Mouse (Mus musculus) heart, embryonic 16.5 days (tissue): ENCODE measurements around the gene Gpx1. TPM values are rescaled to one million over a fixed set of nuclear protein-coding genes. Genes with fewer than 3 reads are reported as not detected.

Source experiments
- ATAC-seq: fragments of 200-750 bp; cut with Nextera tagmentation; replicated peaks from 2 replicates; pipeline ENCODE4 v1.8.0; 2017; ENCODE audit warnings: moderate number of reproducible peaks; ENCODE audit not compliant: insufficient read depth, low FRiP score; ENCODE audit errors: extremely low read depth
- H3K27ac ChIP-seq: fragments of 300-500 bp; sonication (generic); 2 replicates; pipeline ENCODE4 v1.5.1; 2014; ENCODE audit warnings: mild to moderate bottlenecking, low read length, control low read depth, moderate library complexity
- H3K27me3 ChIP-seq: fragments of 300-500 bp; sonication (generic); 2 replicates; pipeline ENCODE4 v1.6.1; 2014; ENCODE audit warnings: low read length, mixed read lengths; ENCODE audit not compliant: control insufficient read depth, insufficient read depth
- H3K36me3 ChIP-seq: fragments of 300-500 bp; sonication (generic); 2 replicates; pipeline ENCODE4 v1.6.1; 2014; ENCODE audit not compliant: control insufficient read depth, insufficient read depth
- H3K4me1 ChIP-seq: fragments of 300-500 bp; sonication (generic); 2 replicates; pipeline ENCODE4 v1.6.1; 2014; ENCODE audit warnings: low read length, mixed read lengths; ENCODE audit not compliant: control insufficient read depth, insufficient read depth
- H3K4me2 ChIP-seq: fragments of 300-500 bp; sonication (generic); 2 replicates; pipeline ENCODE4 v1.6.1; 2014; ENCODE audit warnings: low read depth, mild to moderate bottlenecking, control low read depth, low read length
- H3K4me3 ChIP-seq: fragments of 300-500 bp; sonication (generic); 2 replicates; pipeline ENCODE4 v1.5.1; 2014; ENCODE audit warnings: mild to moderate bottlenecking, control low read depth, low read length
- H3K9ac ChIP-seq: fragments of 300-500 bp; sonication (generic); 2 replicates; pipeline ENCODE4 v1.6.1; 2014; ENCODE audit warnings: low read length, control low read depth
- H3K9me3 ChIP-seq: fragments of 300-500 bp; sonication (generic); replicated peaks from 2 replicates; pipeline ENCODE4 v1.6.1; 2016; ENCODE audit warnings: low read length; ENCODE audit not compliant: control insufficient read depth
- WGBS: fragments of 180-500 bp; shearing (Covaris S2); extraction: QIAGEN DNeasy Blood & Tissue Kit; methylation state at CpG from one replicate; pipeline ENCODE4 v1.1.7; 2014; 5-methylcytosine and 5-hydroxymethylcytosine counted together
- polyA plus RNA-seq: library from polyadenylated mRNA; unstranded; fragments of >200 nt; fragmentation: Nextera tagmentation; extraction: Ambion mirVana; gene quantifications from 2 replicates; pipeline ENCODE4 v1.2.1, GENCODE M21; 2015

Gpx1 gene
- polyA plus RNA-seq, 1 experiment from 2014 or later, result 680 TPM

GRCm38 (mm10) chr9:108385006-108385405, 46.3 kb downstream of the Gpx1 start:
- WGBS, result 74% methylated on average over 7 of the region's 7 CpGs
- ATAC-seq, result no peak

DNA sequence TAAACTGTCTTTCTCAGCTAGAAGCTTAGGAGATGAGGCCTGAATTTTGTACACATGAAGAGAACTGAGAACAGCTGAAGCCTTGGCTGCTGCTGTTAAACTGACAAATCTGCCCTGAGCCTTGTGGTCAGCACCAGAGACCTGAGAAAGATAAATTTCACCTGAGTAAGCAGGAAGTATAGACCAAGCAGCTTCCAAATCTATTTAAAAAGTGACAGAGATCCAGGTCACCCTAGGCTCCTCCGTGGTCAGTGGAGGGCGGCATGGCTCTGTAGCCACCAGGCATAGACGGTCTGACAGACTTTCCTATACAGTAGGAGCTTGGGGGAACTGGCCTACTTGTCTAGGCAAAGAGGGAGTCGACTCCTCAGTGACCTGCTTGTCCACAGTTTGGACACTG, 48.1 kb downstream of the Gpx1 start:
- H3K4me1 ChIP-seq, result no peaks in the 10 kb centered on the region
- H3K4me3 ChIP-seq, result no peak overlapping the region
- no peak overlapping the region for H3K27ac ChIP-seq
- H3K9ac ChIP-seq, result no peak overlapping the region
- peaks cover 56% of the 10 kb centered on the region for H3K36me3 ChIP-seq
- 68% methylated on average over 4 of the region's 4 CpGs for WGBS
- ATAC-seq, result no peak
- no peaks in the 10 kb centered on the region for H3K27me3 ChIP-seq
- H3K4me2 ChIP-seq, result no peak overlapping the region
- no peaks in the 10 kb centered on the region for H3K9me3 ChIP-seq

More at GRCm38 (mm10) chr9:108385006-108385405, 46.3 kb downstream of the Gpx1 start:
- H3K36me3 ChIP-seq, result peaks cover 59% of the 10 kb centered on the region
- no peak overlapping the region for H3K4me3 ChIP-seq
- no peak overlapping the region for H3K9ac ChIP-seq
- no peaks in the 10 kb centered on the region for H3K9me3 ChIP-seq
- no peaks in the 10 kb centered on the region for H3K27me3 ChIP-seq
- H3K4me1 ChIP-seq, result no peaks in the 10 kb centered on the region
- no peak overlapping the region for H3K27ac ChIP-seq
- H3K4me2 ChIP-seq, result no peak overlapping the region

GRCm38 (mm10) chr9:108388601-108389000, 49.9 kb downstream of the Gpx1 start:
- H3K27ac ChIP-seq, result no peak overlapping the region
- no peaks in the 10 kb centered on the region for H3K27me3 ChIP-seq
- H3K36me3 ChIP-seq, result peaks cover 54% of the 10 kb centered on the region
- H3K4me2 ChIP-seq, result no peak overlapping the region
- 86% methylated on average over 10 of the region's 10 CpGs for WGBS
- no peak for ATAC-seq
- no peak overlapping the region for H3K4me3 ChIP-seq
- no peak overlapping the region for H3K9ac ChIP-seq
- H3K9me3 ChIP-seq, result no peaks in the 10 kb centered on the region
- no peaks in the 10 kb centered on the region for H3K4me1 ChIP-seq

GRCm38 (mm10) chr9:108389220-108389619, 50.5 kb downstream of the Gpx1 start:
- Histone ChIP-seq H3K27me3 (no peaks in the 10 kb centered on the region), H3K4me2 (no peak overlapping the region), H3K9me3 (no peaks in the 10 kb centered on the region), H3K36me3 (peaks cover 52% of the 10 kb centered on the region), H3K4me1 (no peaks in the 10 kb centered on the region), H3K9ac (no peak overlapping the region), H3K27ac (no peak overlapping the region), H3K4me3 (no peak overlapping the region)
- WGBS, result 70% methylated on average over 6 of the region's 6 CpGs
- no peak for ATAC-seq

Other genes with a start within 250 kb of the Gpx1 start
- gene Apeh, start 244.3 kb upstream of the Gpx1 start, polyA plus RNA-seq, result 54.5 and 57.0 TPM in 2 replicates
- 0.34 and 0.81 TPM in 2 replicates for gene Bsn, start 148.5 kb upstream of the Gpx1 start, polyA plus RNA-seq
- 136 and 145 TPM in 2 replicates for gene Dag1, start 74.9 kb upstream of the Gpx1 start, polyA plus RNA-seq
- gene Nicn1, start 48.5 kb upstream of the Gpx1 start, polyA plus RNA-seq, result 23.7 and 26.9 TPM in 2 replicates
- gene Amt, start 42.0 kb upstream of the Gpx1 start, polyA plus RNA-seq, result 8.1 and 8.7 TPM in 2 replicates
- gene Rhoa, start 32.8 kb upstream of the Gpx1 start, polyA plus RNA-seq, result 372 and 444 TPM in 2 replicates
- 32.5 and 34.2 TPM in 2 replicates for gene Tcta, start 32.7 kb upstream of the Gpx1 start, polyA plus RNA-seq
- gene Usp4, start 8.9 kb downstream of the Gpx1 start, polyA plus RNA-seq, result 83.6 and 84.2 TPM in 2 replicates
- 0.14 and 0.42 TPM in 2 replicates for gene 1700102P08Rik, start 53.9 kb downstream of the Gpx1 start, polyA plus RNA-seq
- gene Ccdc36, start 89.6 kb downstream of the Gpx1 start, polyA plus RNA-seq, result 0.45 and 0.71 TPM in 2 replicates
- not detected in 2 replicates for gene BC048562, start 97.6 kb downstream of the Gpx1 start, polyA plus RNA-seq
- gene Ccdc71, start 121.6 kb downstream of the Gpx1 start, polyA plus RNA-seq, result 39.8 and 44.3 TPM in 2 replicates
- gene Klhdc8b, start 122.7 kb downstream of the Gpx1 start, polyA plus RNA-seq, result 103 and 110 TPM in 2 replicates
- gene Lamb2, start 140.8 kb downstream of the Gpx1 start, polyA plus RNA-seq, result 67.1 and 77.7 TPM in 2 replicates
- 60.1 and 63.5 TPM in 2 replicates for gene Usp19, start 151.7 kb downstream of the Gpx1 start, polyA plus RNA-seq
- 70.4 and 83.2 TPM in 2 replicates for gene Qars, start 168.8 kb downstream of the Gpx1 start, polyA plus RNA-seq
- gene Qrich1, start 177.9 kb downstream of the Gpx1 start, polyA plus RNA-seq, result 82.2 and 82.5 TPM in 2 replicates
- gene Impdh2, start 221.4 kb downstream of the Gpx1 start, polyA plus RNA-seq, result 91.7 and 91.8 TPM in 2 replicates
- gene Ndufaf3, start 228.5 kb downstream of the Gpx1 start, polyA plus RNA-seq, result 63.7 and 65.9 TPM in 2 replicates
- gene Dalrd3, start 231.0 kb downstream of the Gpx1 start, polyA plus RNA-seq, result 83.3 and 83.6 TPM in 2 replicates
- gene Wdr6, start 239.8 kb downstream of the Gpx1 start, polyA plus RNA-seq, result 48.3 and 61.0 TPM in 2 replicates